Mouse (Mus musculus) embryonic fibroblast, embryonic 13.5 days (primary cell): ENCODE measurements around the gene Atp6v1f.

Experiments used
- CTCF ChIP-seq: IDR thresholded peaks from 2 replicates; pipeline ENCODE4 v1.5.1; 2011; ENCODE audit warnings: mild to moderate bottlenecking, control low read depth, low read length, moderate library complexity, borderline replicate concordance; ENCODE audit not compliant: insufficient read depth
- POLR2A ChIP-seq: IDR thresholded peaks from 2 replicates; pipeline ENCODE4 v1.6.1; 2011; ENCODE audit warnings: low read depth, mild to moderate bottlenecking, control low read depth, low read length, moderate library complexity

GRCm38 (mm10) chr6:29471137-29471536 lies 3.6 kb downstream of the Atp6v1f start, which contains the start of gene Atp6v1fnb:
- TF ChIP-seq CTCF = no peak
- TF ChIP-seq POLR2A = no peak
